Mouse (Mus musculus) layer of hippocampus, adult 9-11 months (tissue): ENCODE results near the gene Gm10300.
A peak's percentile ranks its signal among the peaks of the same experiment; 100 is the strongest.

Source experiments
- DNase-seq: peaks from one replicate; pipeline ENCODE4 v3.0.0; 2022

Gene Gm10300

DNA sequence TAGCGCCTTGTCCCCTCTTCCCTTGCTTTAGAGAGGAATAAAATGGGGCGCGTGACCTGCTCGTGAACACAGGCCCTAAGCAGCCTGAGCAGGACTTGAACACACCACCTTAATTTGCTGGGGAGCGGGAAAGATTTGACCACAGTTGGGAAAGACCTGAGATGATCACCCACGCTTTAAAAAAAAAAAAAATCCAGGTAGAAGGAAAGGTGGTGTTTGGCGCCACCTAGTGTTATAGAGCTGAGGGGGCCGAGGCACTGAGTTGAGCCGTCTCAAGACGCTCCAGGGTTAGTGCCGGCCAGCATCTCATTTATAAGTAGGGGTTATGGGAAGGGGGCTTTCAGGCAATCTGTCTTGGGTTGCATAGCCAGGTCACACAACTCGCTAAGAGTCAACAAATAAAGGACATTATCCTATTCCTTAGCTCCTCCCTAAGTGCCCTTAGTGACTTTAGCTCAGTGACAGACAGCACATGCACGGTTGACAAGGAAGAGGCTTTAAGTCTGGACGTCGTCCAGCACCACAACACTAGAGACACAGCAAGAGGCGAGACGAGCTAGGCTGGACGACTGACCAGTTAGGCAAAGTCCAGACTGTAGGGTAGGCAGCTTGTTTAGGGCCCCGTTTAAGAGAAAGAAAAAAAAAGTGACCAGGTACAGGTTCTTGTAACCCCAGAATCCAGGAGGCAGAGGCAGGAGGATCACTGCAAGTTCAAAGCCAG lies 5.2 kb downstream of the Gm10300 start:
- DNase-seq = peak; percentile 24

DNA sequence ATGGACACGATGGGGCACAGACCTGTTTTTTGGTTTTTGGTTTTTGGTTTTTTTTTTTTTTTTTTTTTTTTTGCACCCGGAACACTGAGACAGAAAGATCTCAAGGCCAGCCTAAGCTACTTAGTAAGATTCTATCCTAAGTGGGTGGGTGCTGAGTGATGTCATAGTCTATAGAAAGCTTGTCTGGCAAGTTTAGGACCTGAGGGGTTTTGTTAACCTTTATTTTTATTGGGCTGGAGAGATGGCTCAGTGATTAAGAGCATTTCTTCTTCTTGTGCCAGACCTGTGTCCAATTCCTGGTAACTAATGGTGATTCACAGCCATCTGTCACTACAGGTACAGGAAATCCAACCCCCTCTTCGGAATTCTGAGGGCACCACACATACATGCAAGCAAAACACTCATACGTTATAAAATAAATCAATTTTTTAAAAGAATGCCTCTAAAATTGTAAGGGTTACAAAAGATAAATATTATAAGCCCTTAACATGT lies 6.0 kb downstream of the Gm10300 start:
- no peak for DNase-seq

DNA sequence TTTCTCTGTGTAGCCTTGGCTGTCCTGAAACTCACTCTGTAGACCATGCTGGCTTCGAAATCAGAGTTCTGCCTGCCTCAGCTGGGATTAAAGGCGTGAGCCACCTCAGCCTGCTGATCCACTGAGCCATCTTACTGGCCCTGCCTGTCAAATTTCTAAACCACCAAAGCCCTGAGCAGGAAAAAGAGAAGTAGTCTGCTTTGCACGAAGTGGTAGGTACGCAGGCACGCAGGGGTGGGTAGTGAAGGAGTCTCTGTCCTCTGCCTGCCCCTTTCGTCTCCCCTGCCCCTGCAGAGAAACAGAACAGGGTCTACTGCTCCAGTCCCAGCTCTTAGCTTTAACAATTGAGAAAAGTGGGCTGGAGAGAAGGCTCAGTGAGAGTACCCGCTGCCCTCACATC lies 10.6 kb downstream of the Gm10300 start:
- no peak for DNase-seq

DNA sequence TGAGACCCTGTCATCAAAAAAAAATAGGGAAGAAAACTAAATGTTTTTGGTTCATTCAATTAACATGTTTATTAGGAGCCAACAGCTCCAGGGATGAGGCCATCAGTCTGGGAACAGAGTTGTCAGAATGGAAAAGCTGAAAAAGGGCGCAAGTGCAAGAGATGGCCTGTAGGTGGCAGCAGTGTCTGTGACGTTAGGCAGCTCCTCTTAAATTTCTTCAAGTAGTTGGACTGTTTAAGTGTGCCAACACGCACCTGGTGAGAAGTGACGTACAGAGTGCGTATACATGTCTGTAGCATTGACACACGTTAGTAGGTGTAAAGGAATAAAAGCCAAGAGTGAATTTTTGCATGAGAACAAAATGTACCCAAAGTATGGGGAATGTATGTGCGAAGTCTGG lies 14.4 kb downstream of the Gm10300 start:
- DNase-seq = no peak

DNA sequence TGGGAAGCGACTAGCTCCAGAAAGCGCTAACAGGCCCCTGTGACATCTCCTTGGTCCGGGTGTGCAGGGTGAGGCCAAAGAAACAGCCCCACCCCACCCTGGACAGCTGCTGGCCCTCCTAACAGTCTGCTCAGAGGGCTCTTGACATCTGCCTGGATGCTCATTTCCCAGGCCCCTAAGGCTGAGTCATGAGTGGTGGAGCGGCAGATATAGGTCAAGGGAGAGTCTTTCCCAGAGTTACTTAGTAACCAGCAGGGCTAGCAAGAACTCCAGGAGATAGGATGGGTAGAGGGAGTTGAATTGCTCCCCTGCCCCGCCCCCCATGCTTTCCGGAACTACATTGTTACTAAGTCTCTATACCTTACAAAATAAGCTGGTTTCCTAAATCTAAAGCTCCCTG lies 18.6 kb downstream of the Gm10300 start:
- no peak for DNase-seq

DNA sequence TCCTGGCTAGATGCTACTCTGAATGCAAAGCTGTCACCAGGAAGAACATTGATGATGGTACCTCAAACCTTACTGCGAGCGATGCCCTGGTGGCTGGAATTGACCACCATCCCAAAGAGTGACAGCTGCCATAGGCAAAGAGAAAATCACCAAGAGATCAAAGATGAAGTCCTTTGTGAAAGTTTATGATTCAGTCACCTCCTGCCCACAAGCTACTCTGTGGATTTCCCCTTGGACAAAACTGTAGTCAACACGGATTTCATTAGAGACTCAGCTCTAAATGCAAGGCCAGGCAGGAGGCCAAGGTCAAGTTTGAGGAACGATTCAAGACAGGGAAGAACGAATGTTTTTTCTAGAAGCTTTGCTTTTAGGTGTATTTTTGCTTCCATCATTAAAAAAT lies 19.4 kb downstream of the Gm10300 start:
- no peak for DNase-seq

DNA sequence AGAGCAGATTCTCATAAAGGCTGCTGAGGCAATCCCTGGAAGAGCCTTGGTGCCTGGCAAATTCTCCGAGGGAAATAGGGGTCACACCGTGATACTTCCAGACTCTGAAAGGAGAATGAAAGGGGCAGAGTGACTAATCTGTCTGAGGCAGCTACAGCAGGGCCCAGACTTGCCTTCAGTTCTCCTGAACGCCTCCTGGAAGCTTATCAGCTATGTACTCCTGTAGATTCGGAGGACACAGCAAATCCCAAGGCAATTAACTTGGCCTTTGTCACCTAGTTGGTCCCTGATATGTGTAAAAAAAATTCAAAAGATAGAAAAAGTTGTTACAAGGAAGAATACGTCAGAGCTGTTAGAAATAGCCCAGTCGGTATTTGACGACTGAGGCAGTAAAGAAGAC lies 20.5 kb downstream of the Gm10300 start:
- no peak for DNase-seq

DNA sequence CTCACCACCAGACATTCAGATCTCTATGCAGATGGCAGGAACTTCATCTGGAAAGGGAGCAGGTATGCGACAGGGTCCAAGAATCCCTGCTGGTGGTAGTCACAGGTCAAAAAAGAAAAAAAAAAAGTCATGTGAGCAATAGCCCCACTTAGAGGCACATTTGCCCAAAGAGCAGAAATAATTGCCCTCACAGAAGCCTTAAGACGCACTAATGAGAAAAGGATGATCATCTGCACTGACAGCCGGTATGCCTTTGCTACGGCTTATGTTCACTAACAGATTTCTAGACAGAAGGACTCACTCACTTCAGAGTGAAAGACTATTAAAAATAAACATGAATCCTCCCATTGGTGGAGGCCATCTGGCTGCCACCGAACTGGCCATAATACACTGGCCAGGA lies 25.1 kb downstream of the Gm10300 start:
- DNase-seq = peak; percentile 33

DNA sequence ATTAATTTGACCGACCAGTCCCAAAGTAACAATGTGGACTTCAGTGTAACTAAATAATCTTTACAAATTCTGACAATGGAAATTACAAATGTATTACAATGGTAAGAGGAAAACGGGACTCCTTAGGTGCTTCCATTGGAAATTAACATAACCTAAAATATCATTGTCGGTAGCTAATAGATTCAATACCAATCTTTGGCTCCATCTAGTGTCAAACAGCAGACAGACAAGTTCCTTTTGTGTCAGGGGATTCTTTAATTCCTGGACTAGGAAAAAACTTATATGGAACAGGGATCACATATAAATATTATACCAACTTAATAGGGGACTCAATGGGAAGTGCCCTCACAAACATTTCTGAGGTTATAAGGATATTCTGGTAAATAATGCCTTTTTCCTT lies 26.7 kb downstream of the Gm10300 start:
- no peak for DNase-seq

DNA sequence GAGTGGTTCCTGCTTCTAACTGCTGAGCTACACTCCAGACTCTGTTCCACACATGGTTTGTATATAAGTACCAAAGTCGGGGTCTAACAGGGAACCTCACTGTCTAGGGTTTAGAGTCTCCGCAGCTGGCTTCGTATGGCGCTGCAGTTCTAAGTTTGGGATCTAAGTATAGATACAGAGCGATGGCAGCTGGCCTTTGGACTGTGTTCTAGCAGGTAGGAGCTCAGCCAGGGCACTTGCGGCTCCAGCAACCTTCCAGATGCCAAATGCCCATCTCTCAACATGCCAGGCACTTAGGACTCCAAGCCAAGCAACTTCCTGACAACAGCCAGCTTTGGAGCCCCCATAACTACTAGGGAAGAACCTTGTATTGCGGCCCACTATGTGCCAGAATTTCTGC lies 33.7 kb downstream of the Gm10300 start:
- DNase-seq = no peak

DNA sequence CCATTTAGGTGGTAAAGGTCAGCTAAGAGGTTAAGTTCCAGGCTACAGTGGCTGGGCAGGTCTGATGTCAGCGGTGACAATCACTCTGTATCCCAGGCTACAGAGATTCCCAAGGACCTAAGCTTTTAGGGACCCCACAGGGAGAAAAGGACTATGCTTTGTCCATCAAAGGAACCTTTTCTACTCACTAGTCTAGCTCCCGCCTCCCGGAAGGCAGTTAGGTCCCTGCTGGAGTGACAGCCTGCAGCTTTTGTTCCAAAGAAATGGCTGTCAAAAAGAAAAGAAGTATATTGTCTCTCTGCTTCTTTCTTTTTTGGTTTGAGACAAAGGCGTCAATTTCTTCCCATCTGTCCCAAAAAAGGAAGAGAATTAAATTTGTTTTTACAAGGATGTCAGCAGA lies 36.7 kb downstream of the Gm10300 start:
- DNase-seq = no peak

DNA sequence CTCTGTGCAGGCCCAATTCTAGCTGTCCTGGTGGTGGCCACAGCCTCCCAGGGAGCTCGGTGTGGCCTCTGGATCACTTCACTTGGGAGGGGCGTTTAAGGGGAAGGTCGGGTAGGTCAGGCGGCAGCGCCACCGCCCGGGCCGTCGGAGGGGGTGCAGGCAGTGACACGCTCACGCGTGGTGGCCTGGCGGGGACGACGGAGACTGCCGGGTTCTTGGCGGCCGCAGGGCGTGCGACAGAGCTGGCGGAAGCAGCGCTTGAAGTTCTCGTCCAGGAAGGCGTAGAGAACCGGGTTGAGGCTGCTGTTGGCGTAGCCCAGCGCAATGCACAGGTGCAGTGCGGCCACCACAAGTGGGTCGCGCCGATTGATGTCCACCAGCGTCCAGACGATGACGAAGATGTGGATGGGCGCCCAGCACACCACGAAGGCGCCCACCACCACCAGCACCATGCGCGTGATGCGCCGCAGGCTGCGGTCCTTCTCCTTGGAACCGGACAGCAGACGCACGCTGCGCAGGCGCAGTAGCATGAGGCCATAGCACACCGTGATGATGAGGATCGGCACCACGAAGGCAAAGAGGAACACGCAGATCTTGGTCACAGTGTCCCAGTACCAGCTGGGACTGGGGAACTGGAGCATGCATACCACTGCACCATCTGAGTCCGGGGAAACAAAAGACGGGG lies 39.1 kb downstream of the Gm10300 start:
- no peak for DNase-seq

DNA sequence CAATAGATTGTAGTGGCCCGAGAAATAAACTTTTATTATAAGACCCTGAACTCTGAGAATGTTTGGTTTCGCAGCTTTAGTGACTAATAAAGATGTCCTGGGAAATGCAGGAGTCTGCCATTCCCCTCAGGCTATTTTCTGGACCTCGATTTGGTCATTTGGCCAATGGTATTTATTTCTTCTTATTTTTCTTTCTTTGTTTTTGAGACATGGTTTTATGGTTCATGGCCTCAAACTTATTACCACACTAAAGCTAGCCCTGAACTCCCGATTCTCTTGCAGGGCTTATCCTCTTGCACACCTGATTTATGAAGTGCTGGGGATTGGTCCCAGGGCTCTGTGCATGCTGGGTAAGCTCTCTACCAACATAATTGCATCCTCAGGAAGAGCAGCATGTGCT lies 41.8 kb downstream of the Gm10300 start:
- no peak for DNase-seq

DNA sequence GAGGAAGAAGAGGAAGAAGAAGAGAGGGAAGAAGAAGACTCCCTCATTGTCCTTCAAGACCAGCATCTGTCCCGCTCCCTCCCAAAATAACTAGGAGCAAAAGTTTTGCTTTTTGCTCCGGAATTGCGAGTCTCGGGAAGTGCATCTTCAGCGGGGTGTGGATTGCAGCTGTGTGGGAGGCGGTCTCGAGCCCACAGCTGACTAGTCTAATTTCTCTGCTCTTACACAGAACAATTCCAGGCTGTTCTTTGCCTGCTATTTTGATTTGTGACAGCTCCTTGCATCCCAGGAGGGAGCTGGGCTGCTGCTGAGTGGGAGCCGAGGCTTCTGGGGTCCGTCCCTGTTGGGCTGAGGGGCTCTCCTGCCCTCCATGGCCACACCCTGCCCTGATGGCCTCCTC lies 45.1 kb downstream of the Gm10300 start:
- DNase-seq = no peak

DNA sequence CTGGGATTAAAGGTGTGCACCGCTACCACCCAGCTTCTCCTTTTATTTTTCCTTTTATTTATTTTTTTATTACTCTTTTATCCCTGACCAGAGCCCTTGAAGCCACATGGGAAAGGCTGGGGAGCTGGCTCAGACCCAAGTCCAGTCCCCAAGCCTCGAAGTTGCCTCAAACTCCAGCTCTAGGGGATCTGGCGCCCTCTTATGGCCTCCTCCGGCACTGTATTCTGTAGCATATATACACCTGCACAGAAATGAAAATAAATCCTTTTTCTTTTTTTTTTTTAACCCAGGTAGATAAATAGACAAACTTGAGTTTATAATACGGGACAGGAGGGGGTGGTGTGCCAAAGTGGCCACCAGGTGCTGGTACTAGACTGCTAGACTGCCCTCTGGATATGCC lies 47.2 kb downstream of the Gm10300 start:
- no peak for DNase-seq

DNA sequence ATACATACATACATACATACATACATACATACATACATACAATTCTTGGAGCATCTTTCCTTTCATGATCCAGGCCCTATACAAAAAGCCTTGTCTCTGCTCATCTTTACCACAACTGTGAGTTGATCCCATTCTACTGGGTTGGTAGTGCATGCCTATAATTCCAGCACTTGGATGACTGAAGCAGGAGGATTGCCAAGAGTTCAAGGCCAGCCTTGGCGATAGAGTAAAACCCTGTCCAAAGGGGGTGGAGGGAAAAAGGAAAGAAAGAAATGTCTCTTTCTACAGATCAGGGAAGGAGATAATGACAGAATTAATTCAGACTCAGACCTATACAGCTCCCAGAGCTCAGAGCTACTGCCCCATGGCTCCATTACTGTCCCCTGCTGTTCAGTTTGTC lies 48.7 kb downstream of the Gm10300 start:
- DNase-seq = no peak
